Mouse (Mus musculus) spleen, postnatal 36 days (tissue): ENCODE data around the gene Clca3a1.
"Not testable (repeated sequence)": the region's sequence is repeated elsewhere in the genome, so short reads cannot be mapped to it uniquely, and the experiment has no call there.

Source experiments
- DNase-seq, 2 experiments: peaks; one replicate each; pipeline ENCODE4 v3.0.0; 2022; ENCODE audit warnings: low spot score in 2 of 2, mixed read lengths in 1 of 2

Gene Clca3a1

GRCm38 (mm10) chr3:144760592-144761309 lies at the start of gene Clca3a1:
Clca3a1 (minus strand) TSS chr3:144760977.
- peak; percentile 32 to 56 for DNase-seq

- DNase-seq: not testable (repeated sequence)
These were observed 47.6 kb upstream of the Clca3a1 start for GRCm38 (mm10) chr3:144808153-144808925.

GRCm38 (mm10) chr3:144806626-144807025 lies 45.8 kb upstream of the Clca3a1 start:
- not testable (repeated sequence) for DNase-seq

- DNase-seq: no peak
These were observed 41.1 kb upstream of the Clca3a1 start for GRCm38 (mm10) chr3:144801861-144802260.

GRCm38 (mm10) chr3:144785181-144786148 lies 24.7 kb upstream of the Clca3a1 start:
- no peak for DNase-seq

DNA sequence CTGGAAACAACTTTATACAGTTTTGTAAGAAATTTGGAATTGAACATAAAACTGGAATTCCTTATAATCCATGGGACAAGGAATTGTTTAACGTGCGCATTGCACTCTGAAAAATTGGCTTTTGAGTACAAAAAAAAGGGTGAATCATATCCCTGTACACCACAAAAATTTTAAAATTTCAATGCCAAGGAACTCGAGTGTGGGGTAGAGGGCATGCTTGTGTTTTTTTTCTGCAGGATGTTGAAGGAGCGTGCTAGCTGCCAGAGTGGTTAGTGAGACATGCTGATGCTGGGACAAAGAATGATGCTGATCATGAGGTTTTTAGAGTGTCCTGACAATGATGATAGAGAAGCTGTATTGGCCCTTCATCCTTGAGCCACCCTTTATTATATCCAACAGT lies 4.4 kb upstream of the Clca3a1 start:
- no peak for DNase-seq

DNA sequence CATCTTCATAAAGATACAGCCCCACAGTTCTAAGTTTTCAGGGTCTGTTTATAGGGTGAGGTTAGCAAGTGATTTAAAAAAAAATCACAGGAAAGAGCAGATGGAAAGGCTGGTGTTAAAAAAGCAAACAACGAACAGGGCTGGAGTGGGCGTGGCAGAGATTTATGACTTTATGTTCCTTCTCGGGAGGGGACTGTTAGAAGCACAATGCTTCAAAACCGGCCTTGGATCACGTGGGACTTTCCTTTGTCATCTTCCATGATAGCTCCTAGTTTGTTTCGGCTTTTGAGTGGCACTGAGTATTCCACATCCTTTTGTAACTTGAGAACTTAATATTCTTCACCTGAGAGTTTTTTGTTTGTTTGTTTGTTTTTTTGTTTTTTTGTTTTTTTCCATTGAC lies 677 bp upstream of the Clca3a1 start:
- no peak for DNase-seq

GRCm38 (mm10) chr3:144759719-144760118 lies 1.1 kb downstream of the Clca3a1 start:
- no peak for DNase-seq

DNA sequence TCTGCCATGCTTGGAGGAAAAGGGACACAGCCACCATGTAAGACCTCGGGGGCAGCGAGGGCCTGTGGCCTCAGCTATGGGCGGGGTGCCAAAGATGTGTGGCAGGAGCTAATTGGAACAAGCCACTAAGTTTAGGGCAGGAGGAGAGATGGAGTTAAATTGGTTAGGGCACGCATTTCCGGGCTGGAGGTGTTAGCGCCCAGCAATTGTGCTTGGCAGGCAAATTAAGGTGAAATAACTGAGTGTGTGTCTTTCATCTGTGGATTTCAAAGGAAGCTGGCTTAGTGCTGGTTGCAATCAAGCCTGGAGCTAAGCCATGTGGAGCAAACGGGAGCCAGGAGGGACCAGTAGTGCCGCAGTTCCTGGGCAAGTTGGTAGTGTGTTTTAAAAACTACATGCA lies 4.7 kb downstream of the Clca3a1 start:
- not testable (repeated sequence) for DNase-seq

DNA sequence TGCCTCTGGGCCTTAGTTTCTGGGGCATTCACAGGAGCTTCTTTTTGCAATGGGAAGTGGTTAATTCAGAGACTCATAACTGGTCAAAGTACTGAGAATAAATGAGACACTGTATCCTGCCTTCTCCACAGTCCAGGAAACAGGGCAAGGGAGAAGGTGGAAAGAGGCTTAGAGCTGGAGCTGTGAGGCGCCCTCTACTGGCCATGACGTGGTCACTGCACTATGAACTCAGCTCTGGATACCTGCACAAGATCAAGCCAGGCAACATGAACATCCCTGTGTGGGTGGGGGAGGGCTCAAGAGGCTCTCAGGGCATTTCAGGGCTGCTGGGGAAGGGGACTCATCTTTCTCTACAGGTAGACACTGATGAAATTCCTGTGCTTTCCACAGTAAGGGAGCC lies 7.7 kb downstream of the Clca3a1 start:
- no peak for DNase-seq

- not testable (repeated sequence) for DNase-seq
These were observed 11.5 kb downstream of the Clca3a1 start for GRCm38 (mm10) chr3:144749062-144749963.

DNA sequence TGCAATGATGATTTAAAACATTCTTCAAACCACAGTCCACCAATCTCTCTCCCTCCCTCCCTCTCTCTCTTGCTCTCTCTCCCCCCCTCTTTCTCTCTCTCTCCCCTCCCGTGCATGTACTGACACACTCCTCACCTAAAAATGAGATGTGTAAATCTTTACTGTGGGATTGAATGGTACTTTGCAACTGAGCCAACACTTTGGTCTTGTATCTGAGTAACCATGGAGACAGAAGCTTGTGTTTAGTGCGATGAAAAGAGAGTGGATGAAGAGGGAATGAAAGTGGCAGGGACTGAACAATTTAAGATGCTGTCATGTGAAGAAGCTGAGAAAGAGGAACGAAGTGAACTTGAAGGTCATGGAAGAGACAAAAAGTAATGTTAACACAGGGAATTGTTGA lies 13.1 kb downstream of the Clca3a1 start:
- DNase-seq: not testable (repeated sequence)

DNA sequence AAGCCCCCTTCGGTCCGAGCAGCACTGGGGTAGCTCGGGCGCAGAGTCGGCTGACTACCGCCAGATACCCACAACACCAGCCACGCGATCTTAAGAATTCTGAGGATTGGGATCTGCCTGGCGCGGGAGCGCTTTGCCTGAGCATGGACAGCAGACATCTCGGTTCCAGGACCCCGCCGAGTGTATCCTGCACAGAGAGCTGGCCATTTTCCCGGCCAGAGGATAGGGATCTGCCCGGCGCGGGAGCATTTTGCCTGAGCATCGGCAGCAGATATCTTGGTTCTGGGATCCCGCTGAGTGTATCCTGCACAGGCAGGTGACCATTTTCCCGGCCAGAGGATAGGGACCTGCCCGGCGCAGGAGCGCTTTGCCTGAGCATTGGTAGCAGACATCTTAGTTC lies 22.4 kb downstream of the Clca3a1 start:
- not testable (repeated sequence) for DNase-seq

DNA sequence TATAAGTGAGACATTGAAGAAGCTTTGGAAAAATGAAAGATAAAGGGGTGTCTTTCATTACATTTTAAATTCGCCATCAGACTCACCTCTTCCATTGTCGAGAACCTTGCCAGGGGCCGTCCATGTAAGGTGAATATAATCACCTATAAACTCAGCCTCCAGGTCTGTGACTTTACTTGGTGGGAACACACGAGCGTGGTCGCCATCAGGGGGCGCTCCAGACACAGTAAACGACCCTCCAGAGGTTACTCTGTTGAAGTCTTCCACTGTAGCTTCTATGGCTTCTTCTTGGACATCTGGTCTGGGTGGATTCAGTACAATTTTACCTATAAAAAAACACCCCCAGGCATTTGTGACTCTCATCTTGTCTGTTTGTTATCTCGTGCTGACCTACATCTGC lies 23.9 kb downstream of the Clca3a1 start:
- DNase-seq: no peak

DNA sequence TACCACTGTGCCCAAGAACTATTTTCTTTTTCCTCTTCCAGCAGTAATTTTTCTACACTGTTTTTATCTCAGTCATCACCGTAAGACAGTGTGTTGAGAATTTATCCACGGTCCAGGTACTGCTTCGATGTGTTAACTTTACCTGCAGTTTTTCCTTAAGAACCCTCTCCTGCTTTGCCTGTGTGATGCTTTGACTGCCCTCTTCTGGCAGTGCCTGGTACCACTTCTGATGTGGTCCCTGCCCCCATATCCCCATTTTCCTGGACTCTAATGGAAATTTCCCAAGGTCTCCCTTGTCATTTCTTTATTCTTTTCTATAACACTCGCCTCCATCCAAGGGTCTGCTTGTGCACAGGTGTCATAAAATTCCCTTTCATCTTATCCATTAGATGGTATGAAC lies 37.3 kb downstream of the Clca3a1 start:
- DNase-seq: peak; percentile 24 to 43

DNA sequence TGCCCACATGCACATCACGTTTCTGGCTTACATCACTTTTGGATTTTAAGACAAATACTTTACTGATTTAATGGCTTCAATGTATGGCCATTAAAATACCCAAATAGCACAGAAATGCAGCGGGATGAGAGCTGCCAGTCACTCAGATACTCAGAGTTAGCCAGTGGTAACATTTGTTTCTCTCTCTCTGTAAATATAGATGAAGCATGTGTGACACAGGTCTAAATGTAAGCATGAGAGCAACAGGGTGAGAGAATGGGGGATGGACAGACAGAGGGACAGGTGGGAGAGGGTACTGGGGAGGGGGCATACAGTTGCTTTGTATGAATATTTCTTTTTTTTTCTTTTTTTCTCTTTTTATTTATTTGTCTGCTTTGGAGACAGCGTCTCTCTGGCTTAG lies 38.2 kb downstream of the Clca3a1 start:
- DNase-seq: not testable (repeated sequence)

GRCm38 (mm10) chr3:144721860-144722256 lies 38.9 kb downstream of the Clca3a1 start:
- DNase-seq: no peak

GRCm38 (mm10) chr3:144721077-144721859 lies 39.5 kb downstream of the Clca3a1 start:
- DNase-seq: no peak

DNA sequence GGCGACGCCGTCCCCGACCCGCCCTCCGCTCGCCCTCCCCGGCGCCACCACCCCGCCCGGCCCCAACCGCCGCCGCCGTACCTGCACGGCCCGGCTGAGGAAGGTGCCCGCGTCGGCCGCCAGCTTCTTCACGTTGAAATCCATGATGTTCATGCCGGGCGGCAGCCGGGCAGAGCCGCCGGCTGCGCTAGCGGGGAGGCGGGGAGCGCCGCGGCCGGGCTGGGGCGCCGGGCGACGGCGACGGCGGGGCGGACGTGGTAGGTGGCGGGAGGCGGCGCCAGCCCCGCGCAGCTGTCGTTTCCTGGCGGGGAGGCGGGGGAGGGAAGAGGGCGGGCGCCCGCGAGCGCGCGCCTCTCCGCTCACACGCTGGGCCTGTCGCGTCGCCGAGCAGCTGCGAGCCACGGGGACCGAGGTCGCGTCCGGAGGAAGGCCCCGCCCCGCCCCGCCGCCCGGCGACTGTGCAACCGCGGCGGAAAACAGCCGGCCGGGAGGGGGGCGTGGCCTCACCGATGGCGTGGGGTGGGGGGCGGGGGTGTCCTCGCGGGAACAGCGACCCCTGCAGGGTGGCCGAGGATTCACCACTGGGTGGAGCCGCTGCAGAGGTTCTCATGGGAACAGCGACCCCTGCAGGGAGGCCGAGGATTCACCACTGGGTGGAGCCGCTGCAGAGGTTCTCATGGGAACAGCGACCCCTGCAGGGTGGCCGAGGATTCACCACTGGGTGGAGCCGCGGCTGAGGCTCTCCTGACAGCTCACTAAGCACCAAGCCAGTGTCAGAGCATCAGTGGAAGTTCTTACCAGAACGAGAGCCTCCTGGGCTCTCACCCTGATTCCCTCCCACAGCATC lies 40.7 kb downstream of the Clca3a1 start, which contains the start of gene Sh3glb1:
Gene Sh3glb1, minus strand, starts transcription at position 435 of the 847 bp plus-strand sequence.
- DNase-seq: peak; percentile 93 to 95
